Mouse (Mus musculus) megakaryocyte progenitor cell, adult 5-6 weeks (primary cell): ENCODE results near the gene Ep300. TPM values are rescaled to one million over a fixed set of nuclear protein-coding genes. Genes with fewer than 3 reads are reported as not detected.
"Not testable (repeated sequence)": the region's sequence is repeated elsewhere in the genome, so short reads cannot be mapped to it uniquely, and the experiment has no call there.

Experiments
- ATAC-seq: replicated peaks from 2 replicates; pipeline ENCODE4 v1.8.0; 2016; ENCODE audit warnings: mild to moderate bottlenecking, moderate TSS enrichment, inconsistent platforms; ENCODE audit not compliant: poor library complexity
- total RNA-seq, 2 experiments: library from RNA; stranded (forward) in 1 of 2; stranded (reverse) in 1 of 2; fragments of 157-497, 149-512 nt in 1 of 2; fragments of 200-1000 nt in 1 of 2; gene quantifications; 2 replicates each; pipeline versions ENCODE4 v1.2.3 to v1.2.4; 2015 to 2017

Gene Ep300
- total RNA-seq, 2 experiments from 2014 or later = 23.7 to 112 TPM

DNA sequence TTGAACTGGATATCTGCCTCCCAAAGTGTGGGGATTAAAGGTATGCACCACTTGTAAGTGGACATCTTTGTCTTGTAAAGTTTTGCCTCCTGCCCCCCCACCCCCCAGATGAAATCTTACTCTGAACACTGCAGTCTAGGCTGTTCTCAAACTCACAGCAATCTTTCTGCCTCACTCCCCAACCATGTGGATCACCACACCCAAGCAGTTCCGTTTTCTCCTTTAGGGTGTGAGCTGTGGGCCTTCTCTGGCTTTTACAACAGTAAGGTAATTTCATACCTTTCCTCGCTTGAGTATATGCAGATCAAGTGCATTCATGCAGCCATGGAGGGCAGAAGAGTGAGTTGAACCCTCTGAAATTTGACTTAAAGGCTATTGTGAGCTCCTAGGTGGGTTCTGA is 115.0 kb downstream of the Ep300 start:
- no peak for ATAC-seq

DNA sequence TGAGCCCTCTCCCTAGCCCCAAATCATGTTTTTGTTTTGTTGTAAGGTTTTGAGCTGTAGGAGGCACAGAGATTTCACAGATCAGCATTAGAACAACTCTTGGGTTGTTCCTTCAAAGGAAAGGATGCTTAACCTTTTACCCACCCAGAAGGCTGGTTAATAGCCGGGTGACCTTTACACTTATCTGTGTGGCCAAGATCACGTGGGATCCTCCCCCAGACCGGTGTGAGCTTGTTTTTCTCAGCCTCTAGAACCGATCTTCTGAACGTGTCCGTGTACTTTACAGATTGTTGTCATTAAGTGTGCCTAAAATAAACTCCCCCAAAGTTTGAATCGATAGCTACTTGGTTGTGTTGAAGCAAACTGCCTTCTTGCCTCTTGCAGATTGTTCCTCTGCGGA is 115.5 kb downstream of the Ep300 start:
- no peak for ATAC-seq

DNA sequence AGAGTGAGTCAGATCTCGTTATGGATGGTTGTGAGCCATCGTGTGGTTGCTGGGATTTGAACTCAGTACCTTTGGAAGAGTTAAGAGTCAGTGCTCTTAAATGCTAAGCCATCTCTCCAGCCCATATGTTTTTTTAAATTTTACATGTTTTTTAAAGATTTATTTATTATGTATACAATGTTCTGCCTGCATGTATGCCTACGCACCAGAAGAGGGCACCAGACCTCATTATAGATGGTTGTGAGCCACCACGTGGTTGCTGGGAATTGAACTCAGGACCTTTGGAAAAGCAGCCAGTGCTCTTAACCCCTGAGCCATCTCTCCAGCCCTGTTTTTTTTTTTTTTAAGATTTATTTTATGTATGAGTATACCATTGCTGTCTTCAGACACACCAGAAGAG is 116.2 kb downstream of the Ep300 start:
- ATAC-seq = not testable (repeated sequence)

Other genes starting within 250 kb of the Ep300 start
- 77.2 and 78.7 TPM in 2 replicates for gene Slc25a17, start 224.5 kb upstream of the Ep300 start, total RNA-seq (2015)
- gene Slc25a17, start 224.5 kb upstream of the Ep300 start, total RNA-seq (2017) = 89.4 and 90.6 TPM in 2 replicates
- gene St13, start 185.3 kb upstream of the Ep300 start, total RNA-seq (2015) = 155 and 166 TPM in 2 replicates
- 258 and 365 TPM in 2 replicates for gene St13, start 185.3 kb upstream of the Ep300 start, total RNA-seq (2017)
- gene Xpnpep3, start 185.2 kb upstream of the Ep300 start, total RNA-seq (2015) = 7.2 and 8.5 TPM in 2 replicates
- 17.5 and 27.8 TPM in 2 replicates for gene Xpnpep3, start 185.2 kb upstream of the Ep300 start, total RNA-seq (2017)
- not detected in 2 replicates for gene Dnajb7, start 177.1 kb upstream of the Ep300 start, total RNA-seq (2015)
- 0.17 TPM in 1 of 2 replicates, not detected in the other for gene Dnajb7, start 177.1 kb upstream of the Ep300 start, total RNA-seq (2017)
- 166 and 175 TPM in 2 replicates for gene Rbx1, start 119.1 kb upstream of the Ep300 start, total RNA-seq (2015)
- gene Rbx1, start 119.1 kb upstream of the Ep300 start, total RNA-seq (2017) = 189 and 199 TPM in 2 replicates
- gene L3mbtl2, start 78.5 kb downstream of the Ep300 start, total RNA-seq (2015) = 17.3 and 19.9 TPM in 2 replicates
- 30.9 and 35.1 TPM in 2 replicates for gene L3mbtl2, start 78.5 kb downstream of the Ep300 start, total RNA-seq (2017)
- 0.57 and 0.59 TPM in 2 replicates for gene Chadl, start 111.9 kb downstream of the Ep300 start, total RNA-seq (2015)
- gene Chadl, start 111.9 kb downstream of the Ep300 start, total RNA-seq (2017) = not detected in 2 replicates
- gene Zc3h7b, start 159.7 kb downstream of the Ep300 start, total RNA-seq (2015) = 19.3 and 20.5 TPM in 2 replicates
- 16.0 and 17.8 TPM in 2 replicates for gene Zc3h7b, start 159.7 kb downstream of the Ep300 start, total RNA-seq (2017)
- gene Rangap1, start 160.2 kb downstream of the Ep300 start, total RNA-seq (2015) = 44.1 and 46.9 TPM in 2 replicates
- gene Rangap1, start 160.2 kb downstream of the Ep300 start, total RNA-seq (2017) = 106 and 129 TPM in 2 replicates
- gene Tef, start 217.1 kb downstream of the Ep300 start, total RNA-seq (2015) = 4.9 and 5.1 TPM in 2 replicates
- 10.4 and 11.0 TPM in 2 replicates for gene Tef, start 217.1 kb downstream of the Ep300 start, total RNA-seq (2017)